In genomic region chr8:93918580-93918979, GRCm38 (mm10) we compare ENCODE assay signal across 11 mouse cellular contexts.
DNase-seq lines count a peak whose midpoint lies in the region; ATAC-seq and TF ChIP-seq lines count a peak whose summit lies in the region.
"Had no signal": no experiment of that assay in that cellular context is flagged by ENCODE, and none has a peak within 500 bp of the region (broad histone marks: within the 10 kb centered on the region; RNA-seq: fewer than 3 reads in every experiment).

No protein-coding gene starts in this region.

- H3K4me1 ChIP-seq in cortical plate, adult 2 months (ENCODE audit: control insufficient read depth, insufficient read depth, low read length), result peaks cover 34% of the 10 kb centered on the region
- peaks cover 25% of the 10 kb centered on the region for H3K4me1 ChIP-seq in embryonic facial prominence, embryonic 13.5 days
- peaks cover 69% of the 10 kb centered on the region for H3K4me1 ChIP-seq in hindbrain, embryonic 12.5 days
- peaks cover 61% of the 10 kb centered on the region for H3K4me1 ChIP-seq in midbrain, embryonic 15.5 days

- H3K36me3 ChIP-seq in embryonic facial prominence, embryonic 13.5 days, result no peaks in the 10 kb centered on the region
- peaks cover 4% of the 10 kb centered on the region; the same call in 1 of the 2 replicates for H3K36me3 ChIP-seq in hindbrain, embryonic 12.5 days
- H3K36me3 ChIP-seq in midbrain, embryonic 15.5 days (replicated peaks), result no peaks in the 10 kb centered on the region
- H3K36me3 ChIP-seq: limb, embryonic 13.5 days had no signal

- WGBS in embryonic facial prominence, embryonic 13.5 days, result 75% methylated on average over 2 of the region's 2 CpGs
- 73% methylated on average over 2 of the region's 2 CpGs for WGBS in hindbrain, embryonic 12.5 days
- 70% methylated on average over 2 of the region's 2 CpGs for WGBS in midbrain, embryonic 15.5 days

- no peak for TF ChIP-seq POLR2A in cortical plate, adult 2 months (IDR thresholded peaks at IDR 0.05; ENCODE audit: extremely low read depth, insufficient read depth, low read length)

- TF ChIP-seq CTCF in cortical plate, adult 2 months (IDR thresholded peaks at IDR 0.05; ENCODE audit: extremely low read depth, insufficient read depth, low read length), result no peak

- H3K4me2 ChIP-seq in embryonic facial prominence, embryonic 13.5 days, result no peak overlapping the region
- no peak overlapping the region for H3K4me2 ChIP-seq in hindbrain, embryonic 12.5 days (replicated peaks)
- 0 out of 2 replicates have a peak overlapping the region, but pooled peaks have one; percentile 32 for H3K4me2 ChIP-seq in midbrain, embryonic 15.5 days
- H3K4me2 ChIP-seq: heart, embryonic 11.5 days had no signal

- H3K27me3 ChIP-seq in embryonic facial prominence, embryonic 13.5 days, result peaks cover 15% of the 10 kb centered on the region
- H3K27me3 ChIP-seq in hindbrain, embryonic 12.5 days, result no peaks in the 10 kb centered on the region
- H3K27me3 ChIP-seq in midbrain, embryonic 15.5 days (replicated peaks), result no peaks in the 10 kb centered on the region

- no peak overlapping the region for H3K9ac ChIP-seq in embryonic facial prominence, embryonic 13.5 days
- H3K9ac ChIP-seq in hindbrain, embryonic 12.5 days, result no peak overlapping the region
- H3K9ac ChIP-seq in midbrain, embryonic 15.5 days, result no peak overlapping the region
- H3K9ac ChIP-seq: limb, embryonic 13.5 days had no signal

- ATAC-seq in embryonic facial prominence, embryonic 13.5 days (ENCODE audit: insufficient number of reproducible peaks, insufficient read depth, low FRiP score, low TSS enrichment, low read depth), result no peak
- ATAC-seq in hindbrain, embryonic 12.5 days (ENCODE audit: low FRiP score), result no peak
- no peak for ATAC-seq in midbrain, embryonic 15.5 days (replicated peaks)
- ATAC-seq: CD4-positive, CD25-positive, alpha-beta regulatory T cell, adult 4 months had no signal

- H3K27ac ChIP-seq in cortical plate, adult 2 months (ENCODE audit: insufficient read depth, low read length), result peak overlapping the region; percentile 39
- H3K27ac ChIP-seq in embryonic facial prominence, embryonic 13.5 days, result peak overlapping the region; percentile 68; the same call in 1 of the 2 replicates
- peak overlapping the region; percentile 86 for H3K27ac ChIP-seq in hindbrain, embryonic 12.5 days
- peak overlapping the region; percentile 92 for H3K27ac ChIP-seq in midbrain, embryonic 15.5 days
- H3K27ac ChIP-seq: kidney, postnatal 0 days; limb, embryonic 13.5 days had no signal

- DNase-seq in heart, adult 8-10 months (ENCODE audit: low spot score), result no peak
- no peak for DNase-seq in right cerebral cortex, postnatal 25 days
- no peak for DNase-seq in right cerebral cortex, postnatal 10 days (ENCODE audit: low spot score in 2 of 2)

- no peak overlapping the region for H3K4me3 ChIP-seq in cortical plate, adult 2 months (ENCODE audit: insufficient read depth, low read length)
- no peak overlapping the region for H3K4me3 ChIP-seq in embryonic facial prominence, embryonic 13.5 days
- no peak overlapping the region for H3K4me3 ChIP-seq in hindbrain, embryonic 12.5 days
- H3K4me3 ChIP-seq in midbrain, embryonic 15.5 days, result no peak overlapping the region
- H3K4me3 ChIP-seq: limb, embryonic 13.5 days had no signal

- H3K9me3 ChIP-seq in embryonic facial prominence, embryonic 13.5 days, result no peaks in the 10 kb centered on the region
- no peaks in the 10 kb centered on the region for H3K9me3 ChIP-seq in hindbrain, embryonic 12.5 days (replicated peaks)
- H3K9me3 ChIP-seq in midbrain, embryonic 15.5 days, result no peaks in the 10 kb centered on the region
- H3K9me3 ChIP-seq: limb, embryonic 13.5 days had no signal

Comparison
In these comparisons a context has a peak if more than half of its experiments do, and no peak if none do; other contexts are left out.
1. H3K27ac ChIP-seq: peak in every context shown above with its lines; median percentile 92 in midbrain, embryonic 15.5 days; 86 in hindbrain, embryonic 12.5 days; 68 in embryonic facial prominence, embryonic 13.5 days; 39 in cortical plate, adult 2 months.